Mouse (Mus musculus): ENCODE measurements at regions not wholly inside any gene's neighbourhood (a gene's known extent, or its start where the extent isn't known, plus 50 kb on each side); places are given as distances from the start of the nearest gene placed in this dataset.

DNA sequence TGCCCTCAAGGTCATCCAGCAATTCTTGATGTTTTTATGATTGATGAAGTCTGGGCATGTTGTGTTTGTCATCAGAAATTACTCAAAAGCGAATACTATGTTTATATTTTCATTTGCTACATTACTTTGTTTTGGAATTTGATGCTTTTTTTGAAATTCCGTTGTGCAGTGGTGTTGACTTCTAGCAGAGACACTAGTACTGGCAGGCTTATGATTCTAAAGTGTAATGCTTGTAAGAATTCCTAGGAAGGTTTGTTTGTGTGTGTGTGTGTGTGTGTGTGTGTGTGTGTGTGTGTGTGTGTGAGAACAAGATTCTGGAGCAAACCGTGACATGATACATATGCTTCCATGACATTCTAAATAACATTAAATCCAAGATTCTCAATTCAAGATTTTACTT lies 458.9 kb upstream of the Sptlc3 start:
- Histone ChIP-seq H3K27me3 (replicated peaks) (no peaks in the 10 kb centered on the region), H3K9ac (no peak overlapping the region), H3K36me3 (no peaks in the 10 kb centered on the region), H3K4me1 (replicated peaks) (no peaks in the 10 kb centered on the region), H3K9me3 (replicated peaks) (no peaks in the 10 kb centered on the region), H3K4me3 (no peak overlapping the region), H3K27ac (ENCODE audit: poor library complexity, severe bottlenecking) (no peak overlapping the region), H3K4me2 (no peak overlapping the region)
- ATAC-seq (ENCODE audit: insufficient number of reproducible peaks, low FRiP score), result no peak
- 69% methylated on average over 3 of the region's 3 CpGs for WGBS

DNA sequence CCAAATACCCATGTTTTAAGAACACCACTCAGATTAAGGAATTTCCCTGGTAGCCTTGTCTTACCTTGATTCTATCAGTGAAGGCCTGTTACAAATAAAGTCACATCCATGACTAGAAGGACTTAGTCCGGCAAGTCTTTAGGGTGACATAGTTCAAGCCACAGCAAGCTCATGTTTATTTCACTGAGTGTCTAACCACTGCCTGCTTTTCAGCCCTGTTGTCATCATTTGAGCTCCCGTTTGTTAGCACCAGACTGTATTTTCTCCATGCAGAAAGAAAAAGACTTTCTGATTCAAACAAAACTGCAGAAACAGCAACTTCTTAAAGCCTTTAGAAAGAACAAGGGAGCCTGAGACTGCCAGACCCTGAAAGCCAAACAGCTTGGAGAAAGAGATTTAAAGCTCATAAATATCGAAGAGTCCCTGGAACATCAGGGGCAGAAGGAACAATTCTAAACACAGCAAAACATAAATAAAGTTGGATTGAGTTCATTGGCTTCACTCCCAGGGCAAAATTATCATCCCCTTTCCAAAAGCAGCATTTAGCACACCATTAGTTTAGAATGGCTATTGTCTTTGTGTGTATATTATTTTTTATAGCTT lies 451.9 kb upstream of the Sptlc3 start:
- no peak overlapping the region for H3K4me3 ChIP-seq
- no peaks in the 10 kb centered on the region for H3K36me3 ChIP-seq
- H3K27me3 ChIP-seq (replicated peaks), result no peaks in the 10 kb centered on the region
- WGBS, result 82% methylated on average over 3 of the region's 3 CpGs
- H3K4me2 ChIP-seq, result no peak overlapping the region
- H3K27ac ChIP-seq (ENCODE audit: poor library complexity, severe bottlenecking), result no peak overlapping the region
- H3K9me3 ChIP-seq (replicated peaks), result no peaks in the 10 kb centered on the region
- H3K9ac ChIP-seq, result no peak overlapping the region
- ATAC-seq (ENCODE audit: insufficient number of reproducible peaks, low FRiP score), result no peak
- no peaks in the 10 kb centered on the region for H3K4me1 ChIP-seq (replicated peaks)

DNA sequence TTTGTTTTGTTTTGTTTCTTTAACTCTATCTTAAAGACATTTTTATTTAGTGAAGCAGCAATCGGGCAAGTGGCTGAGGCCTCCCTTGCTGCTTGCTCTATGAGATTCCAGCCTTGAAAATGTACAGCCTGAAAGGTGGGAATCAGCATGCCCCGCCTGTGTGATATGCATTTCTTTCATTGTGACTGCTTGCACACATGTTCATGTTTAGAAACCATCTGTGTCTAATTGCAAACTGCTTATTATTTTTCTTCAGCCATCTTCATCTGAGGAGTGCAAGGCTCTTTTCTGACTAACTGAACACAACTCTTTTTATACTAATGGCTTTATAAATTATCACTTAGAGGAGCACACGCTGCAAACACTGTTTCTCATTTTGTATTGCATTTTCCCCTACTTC lies 449.0 kb upstream of the Sptlc3 start:
- Histone ChIP-seq H3K4me3 (no peak overlapping the region), H3K36me3 (no peaks in the 10 kb centered on the region), H3K27me3 (replicated peaks) (no peaks in the 10 kb centered on the region), H3K4me2 (no peak overlapping the region), H3K9me3 (replicated peaks) (no peaks in the 10 kb centered on the region), H3K9ac (no peak overlapping the region), H3K4me1 (replicated peaks) (no peaks in the 10 kb centered on the region), H3K27ac (ENCODE audit: poor library complexity, severe bottlenecking) (no peak overlapping the region)
- WGBS, result 72% methylated on average over 3 of the region's 3 CpGs
- no peak for ATAC-seq (ENCODE audit: insufficient number of reproducible peaks, low FRiP score)

DNA sequence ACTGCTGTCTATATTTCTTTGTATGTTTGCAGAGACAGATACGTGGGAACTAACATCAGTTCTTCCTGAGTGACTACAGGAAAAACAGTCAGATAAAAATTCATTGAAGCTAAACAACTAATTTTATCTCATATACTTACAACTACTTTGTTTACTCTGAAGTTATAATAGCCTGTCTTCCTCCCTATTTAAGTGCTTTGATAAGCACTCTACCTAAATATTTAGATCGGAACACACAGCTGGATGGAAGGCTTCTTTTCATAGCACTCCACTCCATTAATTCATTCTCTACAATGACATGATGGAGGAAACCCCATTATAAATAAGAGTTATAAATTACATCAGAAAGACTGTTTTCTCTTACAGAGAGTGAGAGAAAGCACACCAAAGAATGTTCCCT lies 438.5 kb upstream of the Sptlc3 start:
- WGBS, result 51% methylated on average over 2 of the region's 2 CpGs
- no peaks in the 10 kb centered on the region for H3K4me1 ChIP-seq (replicated peaks)

DNA sequence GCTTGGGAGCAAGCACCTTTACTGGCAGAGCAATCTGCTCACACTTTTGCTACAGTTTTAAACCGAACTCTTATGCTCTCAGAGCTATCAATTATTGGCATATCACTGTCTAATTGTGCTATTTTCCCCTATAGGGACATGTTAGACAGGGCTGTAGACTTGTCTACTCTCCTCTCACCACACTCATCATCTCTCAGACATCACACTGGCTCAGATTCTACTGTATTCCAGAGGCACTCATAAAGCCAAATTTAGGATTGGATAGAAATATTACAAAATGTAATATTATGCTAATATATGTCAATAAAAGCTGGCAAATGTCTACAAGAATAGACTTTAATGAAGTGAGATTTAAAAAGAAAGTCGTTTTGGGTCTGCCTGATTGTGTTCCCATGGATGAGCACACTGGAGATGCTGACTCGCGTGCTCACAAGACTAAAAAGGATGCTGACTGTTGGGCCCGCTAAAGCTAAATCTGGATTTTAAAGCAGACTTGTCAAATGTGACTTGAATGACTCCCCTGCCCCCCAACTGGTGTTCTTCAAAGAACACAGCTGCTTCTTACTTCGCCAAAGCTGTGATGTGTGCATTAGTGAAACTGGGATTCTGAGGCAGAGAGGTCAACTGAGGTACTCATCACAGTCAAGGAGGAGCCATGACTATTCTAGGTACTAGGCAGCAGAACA lies 424.3 kb upstream of the Sptlc3 start:
- H3K4me3 ChIP-seq, result no peak overlapping the region
- H3K9ac ChIP-seq, result no peak overlapping the region
- H3K36me3 ChIP-seq, result no peaks in the 10 kb centered on the region
- WGBS, result 73% methylated on average over 6 of the region's 6 CpGs
- no peaks in the 10 kb centered on the region for H3K27me3 ChIP-seq (replicated peaks)
- no peaks in the 10 kb centered on the region for H3K9me3 ChIP-seq (replicated peaks)
- H3K4me2 ChIP-seq, result no peak overlapping the region
- no peaks in the 10 kb centered on the region for H3K4me1 ChIP-seq (replicated peaks)
- ATAC-seq (ENCODE audit: insufficient number of reproducible peaks, low FRiP score), result no peak
- H3K27ac ChIP-seq (ENCODE audit: poor library complexity, severe bottlenecking), result no peak overlapping the region

More for the DNA sequence above, 438.5 kb upstream of the Sptlc3 start:
- Histone ChIP-seq H3K9ac (no peak overlapping the region), H3K4me2 (no peak overlapping the region), H3K4me3 (no peak overlapping the region), H3K27ac (ENCODE audit: poor library complexity, severe bottlenecking) (no peak overlapping the region), H3K36me3 (no peaks in the 10 kb centered on the region), H3K27me3 (replicated peaks) (no peaks in the 10 kb centered on the region), H3K9me3 (replicated peaks) (no peaks in the 10 kb centered on the region)
- no peak for ATAC-seq (ENCODE audit: insufficient number of reproducible peaks, low FRiP score)

DNA sequence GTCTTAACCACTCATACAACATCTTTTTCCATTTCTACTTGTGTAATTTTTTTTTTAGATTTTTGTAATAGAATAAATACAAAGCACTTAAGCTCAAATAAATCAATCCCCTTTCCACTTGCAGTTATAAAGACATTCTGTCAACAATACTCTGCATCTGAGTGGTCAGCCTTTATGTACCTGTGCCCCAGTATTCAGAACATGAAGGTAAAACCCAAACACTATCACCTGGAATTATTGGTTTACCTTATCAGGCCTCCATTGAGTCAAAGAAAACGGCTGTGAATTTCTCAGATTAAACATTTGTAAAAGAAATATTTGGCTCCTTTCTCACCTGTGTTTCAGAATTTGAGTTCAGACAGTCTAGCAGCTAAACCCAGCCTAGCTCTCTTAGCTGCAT lies 422.0 kb upstream of the Sptlc3 start:
- no peaks in the 10 kb centered on the region for H3K36me3 ChIP-seq
- 63% methylated on average over 1 of the region's 1 CpGs for WGBS

DNA sequence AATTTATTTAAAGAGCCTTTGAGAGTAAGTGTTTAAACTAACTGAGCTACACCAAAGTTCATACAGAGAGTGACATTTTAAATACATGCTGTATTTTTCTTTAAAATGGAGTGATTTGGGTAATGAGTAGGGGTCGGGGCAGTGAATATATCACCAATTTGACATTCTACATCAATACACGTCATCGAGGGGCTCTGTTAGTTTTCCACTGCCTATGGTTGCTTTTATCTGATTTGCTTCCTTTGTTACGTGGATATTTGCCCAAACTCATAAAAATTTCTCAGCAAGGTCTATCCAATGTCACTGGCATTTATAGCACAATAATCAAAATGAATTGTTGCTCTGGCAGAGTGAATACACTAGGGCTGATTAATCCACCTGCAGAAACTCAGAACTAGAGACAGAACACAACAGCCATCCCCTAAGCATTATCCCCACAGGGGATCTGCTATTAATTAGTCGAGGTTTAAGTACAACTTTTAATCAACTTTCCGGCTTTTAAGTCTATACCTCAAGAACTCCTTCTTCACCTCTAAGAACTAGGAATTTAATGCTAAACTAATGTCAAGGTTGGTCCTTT lies 400.1 kb upstream of the Sptlc3 start:
- Histone ChIP-seq H3K27ac (ENCODE audit: poor library complexity, severe bottlenecking) (no peak overlapping the region), H3K4me3 (no peak overlapping the region), H3K4me1 (replicated peaks) (no peaks in the 10 kb centered on the region), H3K9ac (no peak overlapping the region), H3K4me2 (no peak overlapping the region), H3K36me3 (no peaks in the 10 kb centered on the region), H3K9me3 (replicated peaks) (no peaks in the 10 kb centered on the region), H3K27me3 (replicated peaks) (no peaks in the 10 kb centered on the region)
- WGBS, result 71% methylated on average over 6 of the region's 6 CpGs
- no peak for ATAC-seq (ENCODE audit: insufficient number of reproducible peaks, low FRiP score)

More for the DNA sequence above, 422.0 kb upstream of the Sptlc3 start:
- Histone ChIP-seq H3K4me2 (no peak overlapping the region), H3K27me3 (replicated peaks) (no peaks in the 10 kb centered on the region), H3K9ac (no peak overlapping the region), H3K4me1 (replicated peaks) (no peaks in the 10 kb centered on the region), H3K4me3 (no peak overlapping the region), H3K27ac (ENCODE audit: poor library complexity, severe bottlenecking) (no peak overlapping the region), H3K9me3 (replicated peaks) (no peaks in the 10 kb centered on the region)
- no peak for ATAC-seq (ENCODE audit: insufficient number of reproducible peaks, low FRiP score)

DNA sequence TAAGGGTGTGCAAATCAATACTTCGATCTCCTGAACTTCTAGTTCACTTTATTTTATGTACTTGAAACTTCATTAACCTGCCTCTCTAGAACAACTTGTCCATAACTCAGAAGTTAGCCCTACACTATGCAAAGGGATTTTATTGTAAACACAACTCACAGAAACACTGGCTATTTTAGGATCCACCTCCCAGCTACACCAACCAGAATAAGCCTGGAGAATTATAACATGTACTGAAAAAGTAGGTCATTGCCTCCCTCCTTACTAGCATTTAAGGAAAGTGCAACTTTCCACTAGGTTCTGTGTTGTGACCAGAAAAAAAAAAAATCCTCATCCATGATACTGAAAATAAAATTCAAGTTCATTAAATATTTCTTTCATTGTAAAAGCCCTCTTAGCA lies 382.0 kb upstream of the Sptlc3 start:
- H3K36me3 ChIP-seq, result no peaks in the 10 kb centered on the region
- no peak overlapping the region for H3K9ac ChIP-seq
- no peak overlapping the region for H3K4me3 ChIP-seq
- no peaks in the 10 kb centered on the region for H3K4me1 ChIP-seq (replicated peaks)
- H3K27me3 ChIP-seq (replicated peaks), result no peaks in the 10 kb centered on the region
- no peak for ATAC-seq (ENCODE audit: insufficient number of reproducible peaks, low FRiP score)
- H3K4me2 ChIP-seq, result no peak overlapping the region
- WGBS, result 76% methylated on average over 1 of the region's 1 CpGs
- no peak overlapping the region for H3K27ac ChIP-seq (ENCODE audit: poor library complexity, severe bottlenecking)
- H3K9me3 ChIP-seq (replicated peaks), result no peaks in the 10 kb centered on the region

DNA sequence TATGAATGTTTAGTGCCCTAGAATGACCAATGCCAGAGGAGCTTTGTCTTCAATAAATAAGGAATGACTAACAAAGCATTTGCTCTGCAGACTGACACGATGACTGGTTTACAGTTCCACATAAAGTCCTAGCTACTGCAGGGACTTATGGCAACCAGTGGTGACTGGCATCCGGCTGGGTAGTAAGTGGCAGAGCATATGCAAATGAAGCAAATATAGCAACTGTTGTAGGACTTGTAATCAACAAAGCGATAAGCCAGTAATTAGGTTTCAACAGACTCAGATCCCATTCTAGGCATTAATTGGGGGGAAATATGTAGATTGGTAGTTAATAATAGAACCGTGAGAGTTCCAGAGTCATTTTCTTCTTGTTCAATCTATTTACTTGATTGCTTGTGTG lies 379.2 kb upstream of the Sptlc3 start:
- no peaks in the 10 kb centered on the region for H3K27me3 ChIP-seq (replicated peaks)
- WGBS, result 79% methylated on average over 4 of the region's 4 CpGs
- no peaks in the 10 kb centered on the region for H3K9me3 ChIP-seq (replicated peaks)
- H3K4me1 ChIP-seq (replicated peaks), result no peaks in the 10 kb centered on the region
- ATAC-seq (ENCODE audit: insufficient number of reproducible peaks, low FRiP score), result no peak
- H3K36me3 ChIP-seq, result no peaks in the 10 kb centered on the region
- H3K27ac ChIP-seq (ENCODE audit: poor library complexity, severe bottlenecking), result no peak overlapping the region
- no peak overlapping the region for H3K4me3 ChIP-seq
- H3K9ac ChIP-seq, result no peak overlapping the region
- H3K4me2 ChIP-seq, result no peak overlapping the region

DNA sequence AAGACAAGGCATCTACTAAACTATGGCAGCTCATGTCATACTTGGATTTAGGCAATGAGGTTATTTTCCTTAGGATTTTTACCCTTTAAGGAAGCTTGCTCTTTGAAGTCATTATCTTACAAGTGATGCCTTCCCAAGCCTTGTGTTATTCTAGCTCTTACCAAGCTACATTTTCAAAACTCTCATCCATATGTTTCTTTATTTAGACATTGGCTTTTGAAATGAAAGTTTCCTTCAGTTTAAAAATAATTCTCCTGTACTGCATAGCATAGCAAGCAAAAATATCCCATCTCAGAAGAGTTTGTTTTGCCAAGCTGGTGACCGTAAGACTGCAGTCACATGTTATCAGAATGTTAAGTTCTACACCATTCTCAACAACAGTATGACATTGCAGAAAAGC lies 372.8 kb upstream of the Sptlc3 start:
- Histone ChIP-seq H3K4me2 (no peak overlapping the region), H3K9me3 (replicated peaks) (no peaks in the 10 kb centered on the region), H3K27ac (ENCODE audit: poor library complexity, severe bottlenecking) (no peak overlapping the region), H3K27me3 (replicated peaks) (no peaks in the 10 kb centered on the region), H3K9ac (no peak overlapping the region), H3K4me1 (replicated peaks) (no peaks in the 10 kb centered on the region), H3K36me3 (no peaks in the 10 kb centered on the region), H3K4me3 (no peak overlapping the region)
- no peak for ATAC-seq (ENCODE audit: insufficient number of reproducible peaks, low FRiP score)
- WGBS, result 68% methylated on average over 1 of the region's 1 CpGs

DNA sequence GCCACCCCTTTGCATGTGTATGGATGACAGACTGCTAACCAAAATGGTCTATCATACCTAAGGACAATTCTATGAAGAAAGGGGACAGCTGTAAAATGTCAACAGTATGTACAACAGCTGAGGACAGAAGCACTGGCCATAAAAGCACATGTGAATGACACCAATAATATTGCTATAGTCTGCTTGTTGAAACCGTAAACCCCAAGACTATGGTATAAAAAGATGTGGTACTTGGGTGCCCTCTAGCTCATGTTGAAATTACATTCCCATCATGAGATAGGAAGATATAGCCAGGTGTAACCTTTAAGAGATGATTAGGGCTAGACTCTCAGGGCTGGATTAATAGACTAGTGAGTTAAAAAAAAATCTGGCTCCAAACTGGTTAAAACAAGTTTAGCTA lies 361.6 kb upstream of the Sptlc3 start:
- ATAC-seq (ENCODE audit: insufficient number of reproducible peaks, low FRiP score), result no peak
- H3K4me1 ChIP-seq (replicated peaks), result no peaks in the 10 kb centered on the region
- no peak overlapping the region for H3K27ac ChIP-seq (ENCODE audit: poor library complexity, severe bottlenecking)
- H3K4me2 ChIP-seq, result no peak overlapping the region
- no peaks in the 10 kb centered on the region for H3K9me3 ChIP-seq (replicated peaks)
- WGBS, result 59% methylated on average over 1 of the region's 1 CpGs
- H3K9ac ChIP-seq, result no peak overlapping the region
- H3K4me3 ChIP-seq, result no peak overlapping the region
- no peaks in the 10 kb centered on the region for H3K36me3 ChIP-seq
- H3K27me3 ChIP-seq (replicated peaks), result no peaks in the 10 kb centered on the region

DNA sequence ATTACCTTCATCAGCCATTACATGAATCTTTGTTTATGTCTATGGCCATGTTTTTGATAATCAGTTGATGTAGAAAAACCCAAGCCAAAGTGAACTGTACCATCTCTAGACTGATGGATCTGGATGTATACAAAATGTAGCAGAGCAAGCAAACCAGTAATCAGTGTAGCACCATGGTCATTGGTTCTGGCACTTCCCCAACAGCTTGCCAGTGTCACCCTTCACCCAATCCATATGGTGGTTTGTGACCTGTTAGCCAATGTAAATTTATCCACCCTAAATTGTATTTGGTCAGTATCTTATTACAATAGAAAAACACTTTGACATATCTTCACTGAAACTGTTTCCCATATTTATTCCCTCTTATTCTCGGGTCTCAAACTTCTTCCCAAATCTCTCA lies 346.7 kb upstream of the Sptlc3 start:
- Histone ChIP-seq H3K27me3 (replicated peaks) (no peaks in the 10 kb centered on the region), H3K4me2 (no peak overlapping the region), H3K36me3 (no peaks in the 10 kb centered on the region), H3K9me3 (replicated peaks) (no peaks in the 10 kb centered on the region), H3K4me3 (no peak overlapping the region), H3K4me1 (replicated peaks) (no peaks in the 10 kb centered on the region), H3K9ac (no peak overlapping the region), H3K27ac (ENCODE audit: poor library complexity, severe bottlenecking) (no peak overlapping the region)
- 67% methylated on average over 1 of the region's 1 CpGs for WGBS
- no peak for ATAC-seq (ENCODE audit: insufficient number of reproducible peaks, low FRiP score)
